Mouse (Mus musculus) gastrocnemius, postnatal 4 days (tissue): Measurements from ENCODE around the gene Dpy19l3. TPM values are rescaled to one million over a fixed set of nuclear protein-coding genes. Genes with fewer than 3 reads are reported as not detected.

Source experiments
- DNase-seq, 2 experiments: peaks; one replicate each; pipeline ENCODE4 v3.0.0; 2021 to 2022; ENCODE audit warnings: low spot score in 2 of 2, mixed read lengths in 2 of 2
- total RNA-seq, 2 experiments: library from RNA; stranded (reverse); gene quantifications; 2 replicates each; pipeline ENCODE4 v1.2.3; 2021

Gene Dpy19l3
- total RNA-seq, 2 experiments from 2014 or later, result 19.1 to 23.2 TPM

DNA sequence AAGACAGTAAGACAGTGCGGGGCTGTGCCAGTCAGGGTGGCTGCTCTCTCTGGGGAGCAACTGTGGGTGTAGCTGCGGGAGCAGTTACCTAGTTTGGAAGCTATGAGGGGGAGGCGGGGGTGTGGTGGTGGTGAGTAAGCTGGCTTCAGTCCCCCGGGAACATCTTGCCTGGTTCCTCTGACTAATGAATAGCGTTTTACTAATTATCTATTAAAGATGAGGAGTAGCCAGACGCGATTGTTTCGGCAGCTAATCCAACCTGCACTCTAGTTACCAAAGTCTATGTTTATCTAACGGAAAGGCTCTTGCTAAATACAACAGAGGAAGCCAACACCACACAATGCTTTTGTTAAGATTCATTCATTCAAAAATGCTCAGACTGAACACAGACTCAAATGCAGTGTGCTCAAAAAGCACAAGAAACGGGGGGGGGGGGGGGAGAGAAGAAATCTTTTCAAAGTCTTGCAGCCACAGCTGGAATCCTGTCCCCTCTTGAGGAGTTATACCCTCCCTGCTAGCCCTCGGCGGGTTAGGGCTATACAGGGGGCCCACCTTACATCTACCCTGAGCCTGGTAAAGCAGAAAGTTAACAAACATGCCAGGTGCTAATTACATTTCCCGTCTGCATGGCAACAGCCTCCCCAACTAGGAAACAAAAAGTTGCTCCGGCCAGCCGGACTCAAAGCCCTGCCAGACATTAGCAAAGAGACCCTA lies 778 bp downstream of the Dpy19l3 start:
- no peak for DNase-seq

DNA sequence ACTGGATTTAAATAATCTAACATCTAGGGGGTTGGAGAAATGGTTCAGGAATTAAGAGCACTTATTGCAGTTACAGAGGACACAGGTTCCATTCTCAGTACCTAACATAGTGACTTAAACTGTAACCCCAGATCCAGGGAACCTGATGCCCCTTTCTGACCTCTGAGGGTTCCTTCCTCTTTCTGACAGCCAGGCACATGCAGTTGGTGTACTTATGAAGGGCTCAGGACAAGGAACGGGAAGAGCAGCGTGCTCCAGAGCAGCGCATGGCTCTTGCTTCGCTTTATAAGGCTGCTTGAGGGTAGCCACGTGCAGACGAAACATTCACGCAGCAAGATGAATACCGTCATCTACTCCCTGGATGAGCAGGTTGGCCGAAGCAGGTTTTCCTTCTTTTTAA lies 3.4 kb downstream of the Dpy19l3 start:
- DNase-seq, result no peak

- no peak for DNase-seq
Observed at GRCm38 (mm10) chr7:35747397-35747964, 6.8 kb downstream of the Dpy19l3 start.

DNA sequence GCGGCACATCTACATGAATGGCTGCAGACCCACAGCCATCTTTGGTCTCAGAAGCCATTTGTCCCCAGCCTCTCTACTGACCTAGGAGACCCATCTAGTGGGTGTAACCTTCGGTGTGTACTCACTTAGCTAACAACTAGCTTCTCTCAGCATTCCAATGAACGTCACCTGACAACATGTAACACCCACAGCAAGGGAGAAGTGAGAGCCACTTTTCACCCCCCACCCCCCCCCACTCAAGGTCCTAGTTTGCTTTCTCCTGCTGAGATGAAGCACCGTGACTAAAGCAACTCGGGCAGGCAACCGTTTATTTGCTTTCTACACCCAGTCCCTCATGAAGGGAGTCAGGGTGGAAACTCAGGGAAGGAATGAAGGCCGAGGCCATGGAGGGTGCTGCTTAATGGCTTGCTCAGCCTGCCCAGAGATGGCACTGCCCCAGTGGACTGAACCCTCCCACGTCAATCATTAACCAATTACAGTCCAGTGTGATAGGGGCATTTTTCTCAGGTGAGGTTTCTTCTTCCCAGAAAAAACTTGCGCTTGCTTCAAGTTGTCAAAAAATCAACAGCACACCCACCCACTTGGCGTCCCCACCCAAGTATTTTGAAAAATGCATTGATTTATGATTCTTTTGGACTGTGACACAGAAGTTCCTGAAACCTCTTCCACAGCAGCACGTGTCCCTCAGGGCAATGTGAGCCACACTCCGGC lies 7.4 kb downstream of the Dpy19l3 start:
- no peak for DNase-seq

GRCm38 (mm10) chr7:35745281-35745702 lies 9.0 kb downstream of the Dpy19l3 start:
- no peak for DNase-seq

GRCm38 (mm10) chr7:35744771-35745170 lies 9.5 kb downstream of the Dpy19l3 start:
- DNase-seq, result no peak

DNA sequence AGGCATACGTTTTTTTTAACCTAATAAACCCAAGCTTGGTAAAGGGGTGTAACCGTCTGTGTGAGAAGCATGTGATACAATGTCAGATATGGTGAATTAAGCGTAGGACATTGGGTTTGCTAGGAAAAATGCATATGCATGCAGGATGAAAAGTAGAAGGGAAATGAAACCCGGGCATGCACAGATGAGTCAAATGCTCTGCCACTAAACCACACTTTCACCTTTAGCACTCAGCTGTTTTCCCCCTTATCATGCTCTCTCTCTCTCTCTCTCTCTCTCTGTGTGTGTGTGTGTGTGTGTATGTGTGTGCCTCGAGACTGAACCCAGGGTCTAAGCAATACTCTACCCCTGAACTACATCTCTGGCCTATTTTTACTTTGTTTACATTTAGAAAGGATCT lies 11.9 kb downstream of the Dpy19l3 start:
- no peak for DNase-seq

DNA sequence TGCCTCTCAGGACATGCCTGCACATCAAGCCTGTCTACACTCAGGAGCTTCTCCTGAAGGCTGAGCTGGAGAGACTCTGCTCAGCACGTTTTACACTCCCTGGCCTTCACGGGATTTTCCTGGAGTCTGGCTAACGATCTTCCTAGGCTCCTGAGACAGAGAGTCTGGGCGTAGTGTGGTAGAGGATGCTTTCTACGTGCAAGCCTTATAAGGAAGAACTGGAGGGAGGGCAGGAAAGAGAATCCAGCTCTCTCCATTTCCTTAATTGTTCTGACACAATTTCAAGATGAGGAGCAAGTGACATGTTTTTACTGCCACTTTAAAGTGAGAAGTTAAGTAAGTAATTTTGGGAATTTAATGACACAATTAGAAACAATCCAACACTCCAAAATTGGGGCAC lies 12.4 kb downstream of the Dpy19l3 start:
- no peak for DNase-seq

- DNase-seq, result peak in 1 of 2 experiments; percentile 41
Observed at GRCm38 (mm10) chr7:35740489-35741230, 13.6 kb downstream of the Dpy19l3 start.

- DNase-seq, result no peak
Observed at GRCm38 (mm10) chr7:35738871-35739270, 15.4 kb downstream of the Dpy19l3 start.

- DNase-seq, result peak in 1 of 2 experiments; percentile 52
Observed at GRCm38 (mm10) chr7:35733313-35734050, 20.8 kb downstream of the Dpy19l3 start.

- no peak for DNase-seq
Observed at GRCm38 (mm10) chr7:35732585-35733059, 21.6 kb downstream of the Dpy19l3 start.

DNA sequence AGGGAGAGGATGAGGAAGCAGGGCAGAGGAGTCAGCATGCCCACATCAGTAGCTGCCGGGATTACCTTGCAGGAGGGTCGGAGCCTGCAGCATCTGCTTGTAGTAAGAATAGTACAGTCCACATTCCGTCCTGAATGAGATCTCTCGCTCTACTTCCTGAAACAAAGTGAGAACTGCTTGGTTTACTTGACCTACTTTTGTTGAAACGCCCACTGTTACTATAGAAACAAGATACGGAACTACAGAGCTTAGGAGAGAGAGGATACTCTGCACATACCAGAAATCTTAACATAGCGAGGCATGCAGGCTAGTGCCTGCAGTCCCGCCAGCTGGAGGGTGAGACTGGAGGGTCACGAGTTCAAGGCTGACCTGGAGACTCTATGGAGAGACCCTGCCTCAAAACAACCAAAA lies 24.6 kb downstream of the Dpy19l3 start:
- no peak for DNase-seq

DNA sequence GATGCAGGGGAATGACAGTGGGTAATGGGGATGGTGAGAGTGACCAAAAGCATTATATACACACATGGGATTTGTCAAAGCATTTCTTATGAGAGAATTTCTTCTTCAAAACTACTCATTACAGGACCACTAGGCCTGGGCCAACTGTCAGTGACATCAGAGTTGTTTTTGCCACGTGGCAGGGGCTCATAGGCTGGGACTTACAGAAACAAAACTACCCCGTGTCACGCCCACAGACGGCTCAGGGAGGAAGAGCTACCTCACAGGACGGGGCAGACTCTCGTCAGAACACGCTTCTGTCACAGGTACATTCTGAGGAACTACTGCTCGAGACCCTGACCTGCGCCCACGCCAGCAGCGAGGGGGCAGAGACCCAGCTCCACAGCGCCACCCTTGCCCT lies 25.9 kb downstream of the Dpy19l3 start:
- DNase-seq, result no peak

GRCm38 (mm10) chr7:35723035-35723434 lies 31.2 kb downstream of the Dpy19l3 start:
- no peak for DNase-seq

GRCm38 (mm10) chr7:35718421-35719178 lies 35.7 kb downstream of the Dpy19l3 start:
- DNase-seq, result no peak

GRCm38 (mm10) chr7:35710366-35710765 lies 43.9 kb downstream of the Dpy19l3 start:
- no peak for DNase-seq

GRCm38 (mm10) chr7:35708101-35708500 lies 46.2 kb downstream of the Dpy19l3 start:
- DNase-seq, result no peak

DNA sequence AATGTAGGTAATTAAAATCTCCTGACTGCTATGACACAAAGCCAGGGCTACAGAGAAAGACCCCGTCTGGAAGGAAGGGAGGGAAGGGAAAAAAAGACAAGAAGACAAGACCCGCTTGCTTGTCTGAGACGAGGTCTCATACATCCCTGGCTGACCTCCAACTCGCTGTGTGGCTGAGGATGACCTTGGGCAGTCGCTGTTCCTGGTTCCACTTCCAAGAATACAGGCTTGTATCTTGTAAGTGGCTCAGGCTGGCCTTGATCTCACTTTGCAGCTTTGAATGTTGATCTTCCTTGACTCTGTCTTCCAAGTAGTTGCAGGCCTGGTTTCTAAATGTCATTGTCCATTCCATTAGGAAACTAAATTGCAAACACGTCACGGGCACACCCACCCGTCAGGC lies 55.2 kb downstream of the Dpy19l3 start:
- no peak for DNase-seq

GRCm38 (mm10) chr7:35698073-35698472 lies 56.2 kb downstream of the Dpy19l3 start:
- DNase-seq, result no peak
